Mouse (Mus musculus) hindbrain, embryonic 14.5 days (tissue): ENCODE results near the gene Plcd1. TPM values are rescaled to one million over a fixed set of nuclear protein-coding genes. Genes with fewer than 3 reads are reported as not detected.

Source experiments
- microRNA-seq: library from miRNA; unstranded; fragments of <30 nt; microRNA quantifications from one replicate; pipeline ENCODE4, GENCODE M21; 2016
- polyA plus RNA-seq: library from polyadenylated mRNA; unstranded; fragments of >200 nt; fragmentation: Nextera tagmentation; extraction: Ambion mirVana; gene quantifications from 2 replicates; pipeline ENCODE4 v1.2.1, GENCODE M21; 2014

The Plcd1 gene
- polyA plus RNA-seq, 1 experiment from 2014 or later: 15.9 TPM

Small RNA genes lying within 50 kb of the gene (microRNA-seq; reads per million reads assigned to microRNA genes)
- gene Mir26a-1: 9.2 reads per million, percentile 29 among the genes with 10 or more reads in this experiment

Other genes starting within 250 kb of the Plcd1 start
- gene Ctdspl, start 167.0 kb downstream of the Plcd1 start, polyA plus RNA-seq: 7.5 and 7.7 TPM in 2 replicates
- 3.1 and 4.4 TPM in 2 replicates for gene Vill, start 40.7 kb downstream of the Plcd1 start, polyA plus RNA-seq
- gene Dlec1, start 9.0 kb upstream of the Plcd1 start, polyA plus RNA-seq: 1.3 and 1.7 TPM in 2 replicates
- gene Acaa1b, start 63.6 kb upstream of the Plcd1 start, polyA plus RNA-seq: 2.2 and 3.9 TPM in 2 replicates
- not detected in 2 replicates for gene Gm47289, start 65.7 kb upstream of the Plcd1 start, polyA plus RNA-seq
- gene Slc22a13, start 115.6 kb upstream of the Plcd1 start, polyA plus RNA-seq: not detected in 2 replicates
- 16.1 and 16.3 TPM in 2 replicates for gene Oxsr1, start 228.9 kb upstream of the Plcd1 start, polyA plus RNA-seq
- 94.0 and 101 TPM in 2 replicates for gene Acaa1a, start 246.2 kb upstream of the Plcd1 start, polyA plus RNA-seq
- gene Myd88, start 247.9 kb upstream of the Plcd1 start, polyA plus RNA-seq: 7.1 and 8.0 TPM in 2 replicates